Mouse (Mus musculus): ENCODE data around the gene Cep152.

The Cep152 gene

DNA sequence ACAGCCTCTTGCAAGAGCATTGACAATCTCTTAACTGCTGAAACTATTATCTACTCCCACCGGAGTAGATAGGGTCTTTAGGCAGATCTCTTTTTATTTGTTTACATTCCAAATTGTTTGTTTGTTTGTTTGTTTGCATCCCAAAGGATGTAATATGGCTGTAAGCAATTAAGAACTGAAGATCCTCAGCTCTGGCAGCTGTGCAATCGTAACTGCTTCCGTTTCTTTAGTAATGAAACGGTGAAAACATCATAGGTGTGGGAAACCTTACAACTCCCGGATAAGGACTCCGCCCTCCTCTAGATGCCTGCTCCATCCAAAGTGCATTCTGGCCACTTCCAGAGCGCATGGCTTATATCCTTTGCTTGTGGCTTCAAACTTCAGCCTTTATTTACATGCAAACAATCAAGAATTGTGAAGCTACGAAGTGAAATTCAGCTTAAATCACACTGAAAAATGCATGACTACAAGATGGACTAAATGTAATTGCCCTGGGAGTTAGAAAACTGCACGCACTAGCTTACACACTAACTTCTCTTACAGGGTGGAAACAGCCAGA lies 707 bp downstream of the Cep152 start:
- DNase-seq (ENCODE audit: low spot score): no peak

DNA sequence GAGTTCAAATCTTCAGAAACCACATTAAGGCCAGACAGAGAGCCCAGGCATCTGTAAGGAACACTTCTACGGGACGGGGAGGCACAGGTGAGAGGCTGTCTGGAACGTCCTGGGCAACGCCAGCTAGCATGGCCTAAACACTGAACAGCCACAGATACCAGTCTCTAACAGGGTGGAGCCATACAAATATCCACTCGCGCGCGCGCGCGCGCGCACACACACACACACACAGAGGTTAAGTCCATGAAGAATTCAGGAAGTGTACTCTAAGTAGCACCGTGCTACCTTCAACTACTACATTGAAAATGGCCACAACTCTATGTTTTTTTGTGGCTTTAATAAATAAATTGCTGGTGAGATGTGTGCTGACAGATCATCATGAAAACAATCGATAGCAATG lies 1.7 kb downstream of the Cep152 start:
- no peak for DNase-seq (ENCODE audit: low spot score)

DNA sequence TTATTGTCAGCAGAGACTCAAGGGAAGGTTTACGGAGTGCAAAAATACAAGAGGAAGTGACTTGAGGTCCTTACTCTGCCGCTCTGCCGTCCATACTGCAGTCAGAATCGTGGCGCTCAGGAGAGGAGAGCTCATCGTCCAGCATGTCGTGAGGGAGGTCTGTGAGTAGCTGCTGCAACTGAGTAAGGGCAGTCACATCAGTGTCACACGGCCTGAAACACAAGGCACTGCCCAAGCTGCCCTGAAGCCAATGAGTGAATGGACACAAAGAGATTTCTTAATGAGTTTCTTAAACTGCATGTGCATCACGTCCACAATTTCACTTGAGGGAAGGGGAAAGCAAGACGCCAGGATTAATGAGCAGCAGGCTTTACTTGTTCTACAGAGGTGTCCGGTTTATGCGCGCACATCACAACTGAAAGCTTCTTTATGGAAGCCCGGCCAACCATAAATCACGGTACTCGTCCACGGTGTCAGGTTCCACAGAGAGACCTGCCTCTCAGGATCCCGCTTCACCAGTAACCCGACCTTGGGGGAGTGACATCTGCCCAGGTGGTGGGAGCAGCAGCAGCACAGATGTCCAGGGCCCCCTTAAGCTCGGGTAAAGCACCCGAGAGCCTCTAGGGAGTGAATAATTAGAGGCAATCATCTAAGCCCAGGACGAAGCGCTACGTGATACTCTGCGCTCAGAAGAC lies 4.6 kb downstream of the Cep152 start:
- DNase-seq (ENCODE audit: low spot score): peak; percentile 66

DNA sequence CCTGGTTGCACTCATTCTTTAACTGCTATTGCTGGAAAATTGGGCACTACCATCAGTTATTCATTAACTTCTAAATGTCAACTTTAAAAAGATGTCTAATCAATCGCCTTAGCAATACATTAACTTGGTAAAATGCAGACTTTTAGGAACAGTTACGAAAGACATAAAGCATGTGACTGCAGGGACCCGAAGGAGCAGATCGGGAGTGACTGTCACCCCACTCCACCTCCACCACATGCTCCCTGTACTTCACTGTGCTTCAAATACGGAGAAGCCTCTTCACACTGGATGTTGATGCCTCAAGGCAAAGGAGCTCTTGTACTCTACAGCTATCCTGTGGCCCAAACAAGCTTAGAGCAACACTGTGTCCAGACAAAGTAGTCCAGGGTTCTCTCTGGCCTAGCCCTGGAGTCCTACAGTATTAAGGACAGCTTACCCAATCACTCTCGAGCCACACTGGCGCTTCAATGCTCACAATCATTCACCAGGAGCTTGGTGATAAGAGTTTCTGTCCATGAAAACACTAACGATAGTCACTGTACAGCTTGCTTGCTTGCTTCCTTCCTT lies 9.0 kb downstream of the Cep152 start:
- DNase-seq (ENCODE audit: low spot score): no peak

DNA sequence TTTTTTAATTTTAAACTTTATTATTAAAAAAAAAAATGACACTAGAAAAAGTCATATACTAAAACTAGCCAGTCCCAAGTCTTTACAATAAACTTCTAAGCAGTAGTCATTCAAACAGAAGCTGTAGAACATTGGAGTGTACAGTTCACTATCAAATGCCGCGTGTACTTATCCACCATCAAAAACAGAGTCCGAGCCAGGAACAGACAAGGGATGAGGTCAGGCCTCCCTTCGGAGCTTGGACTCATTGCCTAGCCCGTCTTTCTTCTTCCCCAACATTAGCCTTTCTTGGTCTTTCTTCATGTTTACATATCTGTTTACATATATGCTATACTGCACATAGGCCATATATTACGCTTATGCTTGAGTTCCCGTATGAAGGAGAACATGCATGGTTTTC lies 9.5 kb downstream of the Cep152 start:
- DNase-seq (ENCODE audit: low spot score): no peak

DNA sequence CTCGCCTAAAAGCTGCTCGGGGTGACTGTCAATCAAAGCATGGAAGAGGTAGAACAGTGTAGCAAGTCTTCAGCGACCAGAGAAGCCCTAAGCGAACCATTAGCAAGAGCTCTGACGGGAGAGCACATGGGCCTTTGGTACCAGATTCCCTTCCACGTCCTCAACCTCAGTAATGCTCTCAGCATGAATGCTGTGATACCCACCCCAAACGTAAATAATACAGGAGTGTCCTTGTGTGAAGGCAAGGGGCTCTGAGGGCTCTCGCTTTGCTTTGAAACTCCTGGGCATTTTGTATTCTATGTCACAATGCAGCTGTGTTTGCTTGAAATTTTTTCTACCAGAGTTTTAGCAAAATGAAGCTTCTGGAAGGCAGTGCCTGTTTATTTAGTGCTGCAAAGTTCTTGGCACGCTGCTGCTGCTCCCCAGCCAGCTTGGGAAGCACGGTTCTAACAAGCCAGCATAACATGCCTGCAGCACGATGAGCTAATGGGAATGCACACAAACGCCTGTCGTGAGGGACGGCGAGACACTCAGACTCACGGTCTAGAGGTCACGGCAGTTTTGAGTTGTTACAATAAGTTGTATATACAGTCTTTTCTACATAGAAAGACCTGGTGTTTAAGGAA lies 18.6 kb downstream of the Cep152 start:
- no peak for DNase-seq (ENCODE audit: low spot score)

DNA sequence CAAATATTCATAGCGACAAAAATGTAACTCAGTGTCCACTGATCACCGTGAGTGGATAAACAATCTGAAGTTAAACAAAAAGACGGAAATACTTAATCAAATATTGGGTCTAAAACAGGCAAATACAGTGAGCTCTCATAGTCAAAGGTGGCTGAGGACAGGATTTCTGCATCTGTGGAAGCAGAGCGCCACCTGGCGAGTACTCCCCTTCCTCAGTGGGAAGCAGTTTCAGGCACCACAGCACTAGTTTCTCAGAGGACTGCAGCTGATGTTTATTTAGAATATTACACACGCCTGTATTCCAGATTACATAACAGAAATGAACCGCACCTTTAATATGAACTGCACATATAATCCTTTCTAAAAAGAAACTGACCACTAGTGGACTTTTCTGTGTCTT lies 20.3 kb downstream of the Cep152 start:
- peak; percentile 73 for DNase-seq (ENCODE audit: low spot score)

DNA sequence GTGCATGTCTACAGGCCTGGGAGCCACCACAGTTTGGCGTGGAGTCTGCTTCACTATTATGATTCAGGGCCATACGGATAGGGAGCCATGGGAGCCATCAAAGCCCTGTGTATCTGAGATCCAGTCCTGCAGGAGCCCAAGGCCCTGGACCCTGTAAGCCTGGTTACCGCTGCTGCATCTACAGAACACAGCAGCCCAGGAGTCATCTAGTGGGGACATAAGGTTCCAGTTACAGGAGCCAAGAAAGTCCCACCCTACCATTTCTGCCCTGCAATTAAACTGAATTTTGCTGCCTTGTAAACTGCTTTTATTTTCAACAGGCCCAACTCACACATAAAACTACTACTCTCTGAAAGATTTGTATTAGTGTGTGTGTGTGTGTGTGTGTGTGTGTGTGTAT lies 21.9 kb downstream of the Cep152 start:
- DNase-seq (ENCODE audit: low spot score): no peak

DNA sequence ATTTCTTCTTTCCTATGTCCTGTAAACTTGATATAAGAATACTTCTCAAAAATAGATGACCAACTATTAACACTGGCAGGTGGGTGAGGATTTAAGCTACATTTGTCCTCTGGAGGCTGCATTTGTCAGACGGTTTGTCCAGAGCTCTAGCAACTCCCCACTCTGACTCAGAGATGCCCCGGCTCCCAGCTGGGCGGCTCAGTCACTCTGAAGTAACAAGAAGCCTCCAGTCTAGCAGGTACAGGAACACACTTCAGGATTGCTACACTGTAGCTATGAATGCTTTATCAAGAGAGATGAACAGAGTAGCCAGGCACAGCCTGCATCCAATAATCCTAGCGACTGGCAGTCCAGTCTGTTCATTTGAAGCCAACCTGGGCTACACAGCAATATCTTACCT lies 26.0 kb downstream of the Cep152 start:
- no peak for DNase-seq (ENCODE audit: low spot score)

DNA sequence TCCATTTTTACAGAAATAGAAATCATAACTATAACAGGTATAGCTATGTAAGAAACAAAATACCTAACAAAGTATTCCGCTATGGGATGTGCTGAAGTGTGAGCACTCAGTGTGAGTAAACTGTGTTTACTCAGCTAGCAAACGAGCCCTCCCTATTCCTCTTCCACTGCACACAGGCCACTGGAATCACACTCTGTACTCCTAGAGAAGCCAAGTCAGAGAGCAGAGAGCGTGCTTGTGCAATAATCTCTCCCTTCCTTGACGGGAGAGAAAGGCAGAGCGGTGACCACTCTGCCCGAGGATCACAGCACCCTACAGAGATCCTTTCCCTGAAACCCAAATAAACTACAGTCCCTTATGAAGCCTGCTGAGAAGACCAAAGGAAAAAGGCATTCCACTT lies 26.7 kb downstream of the Cep152 start:
- DNase-seq (ENCODE audit: low spot score): no peak

DNA sequence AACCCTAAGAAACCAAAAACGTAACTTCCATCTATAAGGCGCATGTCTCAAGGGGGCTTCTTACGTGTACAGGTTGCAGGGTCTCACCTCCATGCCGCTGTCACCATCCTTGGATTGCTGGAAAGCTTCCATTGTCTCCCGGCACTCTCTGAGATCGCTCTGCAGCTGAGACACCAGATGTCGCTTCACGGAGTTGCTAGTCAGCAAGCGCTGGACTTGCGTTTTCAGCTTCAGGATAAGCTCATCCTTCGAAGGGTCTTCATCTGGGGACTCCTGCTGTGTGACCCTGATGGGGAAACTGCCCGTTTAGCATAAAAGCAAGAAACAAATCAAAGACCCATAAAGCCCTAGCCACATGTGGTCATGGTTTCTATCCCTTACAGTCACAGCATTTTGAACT lies 30.1 kb downstream of the Cep152 start:
- DNase-seq (ENCODE audit: low spot score): no peak

DNA sequence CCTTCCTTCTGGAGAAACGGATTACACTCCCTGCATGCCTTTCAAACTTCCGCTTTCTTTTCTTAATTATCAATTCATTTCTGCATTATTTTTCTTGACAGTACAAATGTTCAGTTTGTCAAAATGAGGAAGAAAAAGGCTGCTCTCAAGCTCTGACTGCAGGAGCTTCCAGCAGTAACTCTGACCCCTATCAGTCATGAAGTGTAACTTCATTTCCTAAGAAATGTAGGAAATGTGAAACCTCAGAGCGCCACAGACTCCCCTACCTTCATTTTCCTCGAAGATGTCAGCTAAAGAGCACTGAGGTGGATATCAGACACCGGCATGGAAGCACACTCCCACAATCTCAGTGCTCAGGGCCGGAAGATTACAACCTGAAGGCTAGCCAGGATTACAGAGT lies 30.8 kb downstream of the Cep152 start:
- no peak for DNase-seq (ENCODE audit: low spot score)

DNA sequence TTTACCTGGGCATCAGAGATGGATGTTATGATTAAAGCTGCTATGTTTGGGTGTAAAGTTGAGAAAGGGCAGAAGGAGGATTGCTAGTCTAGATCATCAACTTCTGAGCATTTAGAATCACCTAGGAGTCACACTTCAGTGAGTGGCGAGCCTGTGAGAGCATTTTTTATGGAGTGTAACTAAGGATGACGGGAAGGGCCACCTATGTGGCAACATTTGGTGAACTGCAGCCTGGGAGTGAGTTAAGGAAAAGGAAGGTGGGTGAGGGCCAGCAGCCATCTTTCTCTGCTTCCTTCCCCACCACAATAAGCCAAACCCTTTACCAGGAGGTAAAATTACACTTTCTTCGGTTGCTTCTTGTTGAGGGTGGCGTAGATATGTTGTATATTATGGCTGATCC lies 33.0 kb downstream of the Cep152 start:
- DNase-seq (ENCODE audit: low spot score): no peak

DNA sequence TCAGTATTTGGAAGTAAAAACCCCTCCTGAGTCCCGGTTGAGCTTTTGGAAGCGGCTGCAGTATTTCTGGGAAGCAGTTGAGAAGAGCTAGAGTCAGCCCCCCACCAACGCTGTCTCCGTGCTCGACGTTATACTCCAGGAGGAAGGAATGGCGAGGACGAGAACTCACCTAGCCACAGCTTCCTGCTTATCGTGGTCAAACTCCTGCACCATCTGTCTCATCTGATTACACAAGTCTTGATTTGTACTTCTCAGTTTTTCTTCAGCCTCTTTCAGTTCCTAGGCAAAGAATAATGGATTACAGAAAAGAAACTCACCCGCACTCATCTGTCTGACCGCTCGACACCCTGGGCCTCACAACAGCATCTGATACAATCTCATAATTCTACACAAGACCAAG lies 35.6 kb downstream of the Cep152 start:
- no peak for DNase-seq (ENCODE audit: low spot score)

DNA sequence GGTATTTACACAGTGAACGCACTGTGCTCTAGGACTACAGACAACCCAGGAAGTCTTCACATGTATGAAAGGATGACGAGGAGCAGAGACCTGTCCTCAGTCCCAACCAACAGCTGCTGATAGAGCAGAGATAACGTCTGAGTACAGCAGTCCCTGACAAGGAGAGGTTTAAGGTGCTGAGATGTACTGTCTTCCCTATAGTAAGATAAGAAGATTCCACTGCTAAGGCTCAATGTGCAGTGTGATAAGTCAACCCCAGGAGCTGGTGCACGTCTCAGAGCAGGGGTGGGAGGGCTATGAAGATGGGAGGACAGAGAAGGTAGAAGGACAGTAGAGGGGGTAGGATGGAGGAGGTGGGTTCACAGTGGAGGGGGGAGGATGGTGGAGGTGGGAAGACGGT lies 43.8 kb downstream of the Cep152 start:
- DNase-seq (ENCODE audit: low spot score): no peak

DNA sequence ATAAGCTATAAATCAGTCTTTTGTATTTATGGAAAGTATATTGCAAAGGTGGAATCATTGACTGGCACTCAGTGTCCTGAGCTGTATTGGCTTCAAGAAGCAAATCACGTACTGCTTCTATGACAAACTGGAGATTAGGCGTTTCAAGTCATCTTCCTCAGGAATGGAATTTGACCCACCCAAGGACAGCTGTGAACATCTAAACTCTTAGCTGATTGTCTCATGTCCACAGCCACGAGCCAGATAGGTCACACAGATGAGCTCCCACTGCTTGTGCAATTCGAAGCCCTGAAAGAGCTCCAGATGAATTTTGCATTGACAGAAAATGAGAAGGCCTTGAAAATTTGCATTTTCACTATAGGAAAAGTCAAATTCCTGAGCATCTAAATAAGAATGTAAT lies 47.2 kb downstream of the Cep152 start:
- DNase-seq (ENCODE audit: low spot score): no peak

DNA sequence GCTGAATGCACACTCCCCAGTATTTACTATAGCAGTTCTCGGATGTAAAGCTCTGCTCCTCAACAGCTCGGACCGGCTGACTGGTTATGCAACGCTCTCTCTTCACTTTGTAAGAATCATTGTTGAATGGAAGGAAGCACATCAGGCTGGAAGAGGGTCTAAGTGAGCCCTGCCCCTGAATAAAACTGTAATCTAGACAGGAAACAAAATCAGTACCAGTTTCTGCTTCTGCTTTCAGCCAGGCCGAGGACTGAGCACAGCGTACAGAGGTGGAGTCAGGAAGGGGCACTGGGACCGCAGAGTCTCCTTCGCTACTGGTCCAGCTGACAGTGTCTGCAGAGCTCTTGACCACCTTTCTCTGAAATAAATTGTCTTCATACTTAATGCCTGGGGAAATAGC lies 48.4 kb downstream of the Cep152 start:
- DNase-seq (ENCODE audit: low spot score): no peak

DNA sequence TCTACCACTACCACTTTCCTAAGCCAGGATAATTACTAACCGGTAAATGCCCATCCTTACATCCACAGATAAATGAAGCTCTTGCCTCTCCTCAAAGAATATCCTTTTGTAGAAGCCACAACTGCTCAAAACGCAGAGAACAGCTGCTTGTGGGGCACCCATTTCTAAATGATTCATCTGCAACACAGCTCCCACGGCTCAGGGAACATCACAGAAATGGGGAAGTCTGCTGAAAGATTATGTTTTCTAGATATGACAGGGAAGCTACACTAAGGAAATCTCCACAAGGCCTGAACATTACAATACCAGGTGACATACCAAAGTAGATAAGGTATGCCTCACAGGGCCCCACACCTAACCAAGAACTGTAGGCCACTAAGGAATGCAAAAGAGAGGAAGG lies 49.1 kb downstream of the Cep152 start:
- no peak for DNase-seq (ENCODE audit: low spot score)

DNA sequence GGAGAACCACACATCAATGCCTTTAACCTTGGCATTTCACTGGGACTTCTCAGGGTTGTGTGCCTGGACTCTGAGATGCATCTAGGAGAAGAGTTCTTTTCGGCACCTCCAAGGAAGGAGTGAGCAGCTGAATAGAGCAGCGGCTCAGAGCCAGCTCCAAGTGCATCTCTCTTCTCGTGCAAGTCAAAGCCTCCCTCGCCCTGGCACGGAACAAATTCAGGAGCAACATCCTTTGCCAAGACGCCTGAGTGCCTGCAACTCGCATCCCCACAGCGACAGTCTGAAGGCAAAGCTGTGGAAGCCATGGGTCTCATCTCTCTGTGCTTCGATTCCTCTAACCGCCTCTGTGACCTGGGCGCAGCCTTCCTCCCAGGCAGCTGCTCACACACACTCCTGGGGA lies 61.0 kb downstream of the Cep152 start:
- no peak for DNase-seq (ENCODE audit: low spot score)

DNA sequence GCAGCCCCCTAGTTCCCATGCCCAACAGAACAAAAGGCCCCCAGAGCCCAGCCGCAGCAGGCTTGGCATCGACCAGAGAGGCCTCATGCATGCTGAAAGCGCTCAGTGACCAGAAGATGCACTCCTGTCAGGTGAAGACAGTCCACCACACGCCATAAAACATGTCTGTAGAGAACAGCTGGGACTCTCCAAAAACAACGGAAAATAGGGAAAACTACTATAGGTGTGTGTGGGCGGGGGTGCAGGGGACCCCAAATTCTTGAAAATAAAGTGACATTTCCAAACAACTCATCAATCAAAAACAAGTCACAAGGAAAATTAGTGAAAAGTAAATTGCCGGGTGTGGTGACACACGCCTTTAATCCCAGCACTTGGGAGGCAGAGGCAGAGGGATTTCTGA lies 62.5 kb downstream of the Cep152 start:
- DNase-seq (ENCODE audit: low spot score): no peak

DNA sequence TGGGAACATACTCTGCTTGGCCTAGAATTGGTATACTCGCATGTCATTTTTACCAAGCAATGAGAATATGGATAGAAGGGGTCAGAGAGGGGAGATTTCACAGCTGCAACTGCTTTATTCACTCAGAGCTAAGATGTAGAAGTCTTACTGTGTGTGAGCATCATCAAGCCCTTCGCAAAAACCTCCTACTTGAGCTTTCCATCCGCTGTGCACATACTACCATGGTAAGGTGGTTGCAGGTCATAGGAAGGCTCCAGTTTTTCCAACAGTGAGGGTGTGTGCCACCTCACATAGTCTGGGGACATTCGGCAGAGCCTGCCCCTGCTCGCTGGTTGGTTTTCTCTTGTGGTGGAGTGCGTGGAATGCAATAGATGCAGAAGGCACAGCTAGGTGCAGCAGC lies 64.9 kb downstream of the Cep152 start:
- DNase-seq (ENCODE audit: low spot score): no peak

DNA sequence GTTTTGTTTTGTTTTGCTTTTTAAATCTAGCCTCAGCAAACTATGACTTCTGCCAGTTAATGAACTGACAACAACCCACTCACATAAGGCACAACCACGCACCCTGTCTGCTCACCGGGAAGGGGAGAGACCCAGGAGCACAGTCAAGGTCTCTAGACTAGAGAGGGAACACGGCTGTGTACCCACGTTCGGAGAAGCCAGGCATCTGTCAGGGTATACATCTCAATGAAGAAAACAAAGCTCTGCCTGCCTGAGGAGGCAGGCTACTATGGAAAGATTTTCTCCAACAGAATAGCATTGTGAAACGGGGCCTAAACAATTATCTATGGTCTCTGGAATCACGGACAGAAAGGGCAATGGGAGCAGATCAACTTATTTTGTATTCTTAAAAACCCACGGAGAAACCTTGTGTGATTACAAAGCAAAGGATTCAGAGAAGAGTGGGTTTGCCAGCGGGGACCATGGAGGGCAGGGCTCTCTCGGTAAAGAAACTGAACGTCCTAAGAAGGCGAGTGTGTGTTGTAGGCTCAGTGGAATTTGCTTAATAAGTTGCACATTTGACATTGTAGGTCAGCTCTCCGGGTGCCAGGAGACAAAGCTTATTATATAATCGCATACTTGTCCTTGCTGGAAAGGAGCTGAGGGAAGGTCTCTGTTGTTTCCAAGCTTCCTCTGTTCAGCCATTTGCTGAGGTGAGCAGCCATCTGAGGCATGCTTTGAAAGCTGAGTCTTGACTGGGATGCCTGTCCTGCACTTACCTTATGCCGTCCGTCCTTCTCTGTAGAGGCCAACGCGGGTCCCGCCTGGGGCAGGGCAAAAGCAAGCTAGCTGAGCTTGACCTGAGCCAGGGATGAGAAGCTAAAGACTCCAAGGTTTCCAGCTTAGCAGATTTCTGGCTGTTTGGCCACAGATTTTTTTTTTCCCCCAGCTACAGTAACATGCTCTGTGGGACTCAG lies 66.0 kb downstream of the Cep152 start:
- DNase-seq (ENCODE audit: low spot score): no peak

All from retina, embryonic 14.5 days (tissue).